22 mouse cellular contexts compared by ENCODE assay signal in genomic region chr17:65794096-65794850, GRCm38 (mm10).
"Had no signal": no experiment of that assay in that cellular context is flagged by ENCODE, and none has a peak within 500 bp of the region (broad histone marks: within the 10 kb centered on the region; RNA-seq: fewer than 3 reads in every experiment).

No protein-coding gene starts in this region.

- ATAC-seq: liver, postnatal 0 days; lung, postnatal 0 days; midbrain, embryonic 15.5 days had no signal

- H3K27ac ChIP-seq: kidney, embryonic 15.5 days; limb, embryonic 12.5 days; limb, embryonic 15.5 days; liver, embryonic 14.5 days; midbrain, embryonic 10.5 days; midbrain, embryonic 15.5 days; neural tube, embryonic 12.5 days; neural tube, embryonic 15.5 days; stomach, embryonic 15.5 days had no signal

- H3K9me3 ChIP-seq: kidney, embryonic 15.5 days; limb, embryonic 15.5 days; megakaryocyte, embryonic 14.5 days; midbrain, embryonic 10.5 days; midbrain, embryonic 15.5 days; neural tube, embryonic 12.5 days; neural tube, embryonic 15.5 days; stomach, embryonic 15.5 days had no signal

- H3K36me3 ChIP-seq: midbrain, embryonic 15.5 days; neural tube, embryonic 15.5 days had no signal

- DNase-seq: kidney, adult 8-10 months; kidney, postnatal 14 days; kidney, postnatal 4 days; left cerebral cortex, postnatal 4 days; liver, postnatal 0 days; lung, embryonic 14.5 days; lung, postnatal 36 days; right cerebral cortex, postnatal 25 days; spleen, adult 18-20 months; thymus, postnatal 25 days had no signal

- H3K4me2 ChIP-seq: kidney, embryonic 15.5 days; limb, embryonic 12.5 days; limb, embryonic 15.5 days; liver, embryonic 11.5 days; lung, embryonic 14.5 days; midbrain, embryonic 15.5 days; neural tube, embryonic 12.5 days; neural tube, embryonic 15.5 days; stomach, embryonic 15.5 days had no signal

- H3K9ac ChIP-seq: kidney, embryonic 15.5 days; limb, embryonic 12.5 days; limb, embryonic 15.5 days; liver, embryonic 14.5 days; liver, postnatal 0 days; lung, embryonic 14.5 days; midbrain, embryonic 15.5 days; neural tube, embryonic 12.5 days; neural tube, embryonic 15.5 days; stomach, embryonic 15.5 days had no signal

- H3K4me1 ChIP-seq: limb, embryonic 12.5 days; limb, embryonic 15.5 days; midbrain, embryonic 15.5 days; neural tube, embryonic 12.5 days; stomach, embryonic 15.5 days had no signal

- H3K27me3 ChIP-seq: kidney, embryonic 15.5 days; limb, embryonic 12.5 days; limb, embryonic 15.5 days; megakaryocyte, embryonic 14.5 days; midbrain, embryonic 15.5 days; neural tube, embryonic 12.5 days; neural tube, embryonic 15.5 days; stomach, embryonic 15.5 days had no signal

- H3K4me3 ChIP-seq: kidney, embryonic 15.5 days; limb, embryonic 12.5 days; limb, embryonic 15.5 days; megakaryocyte, embryonic 14.5 days; midbrain, embryonic 10.5 days; midbrain, embryonic 15.5 days; neural tube, embryonic 12.5 days; neural tube, embryonic 15.5 days; stomach, embryonic 15.5 days had no signal
